Mouse (Mus musculus) cerebellum, postnatal 4 days (tissue): ENCODE measurements around the gene Emx1.

ENCODE experiments used
- DNase-seq, 2 experiments: peaks; one replicate each; pipeline ENCODE4 v3.0.0; 2022; ENCODE audit warnings: low spot score in 2 of 2, mixed read lengths in 1 of 2

The Emx1 gene

GRCm38 (mm10) chr6:85189361-85189760, 2.1 kb downstream of the Emx1 start:
- no peak for DNase-seq

- DNase-seq, result no peak
Measured at GRCm38 (mm10) chr6:85189911-85190591, 2.8 kb downstream of the Emx1 start.

GRCm38 (mm10) chr6:85190671-85191070, 3.4 kb downstream of the Emx1 start:
- DNase-seq, result no peak

GRCm38 (mm10) chr6:85191751-85192440, 4.7 kb downstream of the Emx1 start:
- DNase-seq, result no peak

- no peak for DNase-seq
Measured at GRCm38 (mm10) chr6:85193381-85194318, 6.4 kb downstream of the Emx1 start.

- no peak for DNase-seq
Measured at GRCm38 (mm10) chr6:85197951-85198350, 10.7 kb downstream of the Emx1 start.

GRCm38 (mm10) chr6:85206182-85206938, 19.1 kb downstream of the Emx1 start:
- DNase-seq, result no peak

GRCm38 (mm10) chr6:85206939-85207285, 19.7 kb downstream of the Emx1 start:
- DNase-seq, result no peak

- DNase-seq, result no peak
Measured at GRCm38 (mm10) chr6:85207345-85207744, 20.1 kb downstream of the Emx1 start.

GRCm38 (mm10) chr6:85209226-85209967, 22.2 kb downstream of the Emx1 start:
- no peak for DNase-seq

GRCm38 (mm10) chr6:85210686-85211085, 23.4 kb downstream of the Emx1 start:
- no peak for DNase-seq

- DNase-seq, result no peak
Measured at GRCm38 (mm10) chr6:85218251-85218650, 31.0 kb downstream of the Emx1 start.

- DNase-seq, result no peak
Measured at GRCm38 (mm10) chr6:85218684-85219445, 31.6 kb downstream of the Emx1 start.

GRCm38 (mm10) chr6:85219706-85220105, 32.5 kb downstream of the Emx1 start:
- DNase-seq, result no peak

- no peak for DNase-seq
Measured at GRCm38 (mm10) chr6:85220917-85221316, 33.7 kb downstream of the Emx1 start.

GRCm38 (mm10) chr6:85222551-85222950, 35.3 kb downstream of the Emx1 start:
- DNase-seq, result no peak

- DNase-seq, result no peak
Measured at GRCm38 (mm10) chr6:85223498-85224150, 36.4 kb downstream of the Emx1 start.

GRCm38 (mm10) chr6:85224442-85224891, 37.2 kb downstream of the Emx1 start:
- DNase-seq, result no peak

GRCm38 (mm10) chr6:85226570-85226969, 39.3 kb downstream of the Emx1 start:
- DNase-seq, result no peak

- DNase-seq, result no peak
Measured at GRCm38 (mm10) chr6:85227520-85227919, 40.3 kb downstream of the Emx1 start.
